Mouse (Mus musculus): Measurements from ENCODE around the gene 1700017B05Rik.

1700017B05Rik gene

GRCm38 (mm10) chr9:57272902-57273804, 10.7 kb upstream of the 1700017B05Rik start:
- DNase-seq (ENCODE audit: low spot score in 2 of 2), result no peak

DNA sequence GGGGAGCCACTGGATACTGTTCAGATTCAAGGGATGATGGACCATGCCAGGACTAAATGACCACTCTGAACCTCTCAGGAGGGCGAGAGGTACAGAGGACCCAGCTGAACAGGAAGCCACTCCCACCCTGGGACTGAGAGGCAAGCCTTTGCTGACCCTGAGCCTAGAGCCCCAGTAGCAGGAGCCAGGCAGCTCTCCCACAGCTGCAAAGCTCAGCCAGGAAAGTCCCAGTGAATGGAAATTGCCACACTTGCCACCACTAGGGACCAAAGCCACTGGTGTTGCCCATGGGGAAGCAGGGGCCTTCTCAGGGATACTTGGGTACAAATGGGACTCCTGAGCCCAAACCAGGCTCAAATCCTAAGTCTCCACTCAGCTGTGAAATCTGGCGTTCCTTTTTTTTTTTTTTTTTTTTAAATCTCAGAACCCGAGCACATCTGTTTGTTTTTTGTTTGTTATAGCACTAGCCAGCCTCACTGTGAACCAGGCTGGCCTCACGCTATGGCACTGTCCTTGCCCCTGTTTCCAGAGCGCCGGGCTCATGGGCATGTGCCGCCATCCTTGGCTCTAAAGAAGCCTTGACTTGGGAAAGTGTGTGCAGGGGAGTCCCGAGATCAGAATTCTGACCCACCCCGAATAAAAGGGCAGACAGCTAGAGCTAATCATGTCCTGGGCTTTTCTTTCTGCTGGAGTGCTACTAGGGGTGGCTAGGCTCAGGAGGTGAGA, 9.6 kb upstream of the 1700017B05Rik start:
- no peak for DNase-seq (ENCODE audit: low spot score in 2 of 2)

GRCm38 (mm10) chr9:57271081-57271480, 8.7 kb upstream of the 1700017B05Rik start:
- DNase-seq (ENCODE audit: low spot score in 2 of 2), result no peak

- no peak for DNase-seq (ENCODE audit: low spot score in 2 of 2)
Observed at GRCm38 (mm10) chr9:57270399-57270798, 8.0 kb upstream of the 1700017B05Rik start.

DNA sequence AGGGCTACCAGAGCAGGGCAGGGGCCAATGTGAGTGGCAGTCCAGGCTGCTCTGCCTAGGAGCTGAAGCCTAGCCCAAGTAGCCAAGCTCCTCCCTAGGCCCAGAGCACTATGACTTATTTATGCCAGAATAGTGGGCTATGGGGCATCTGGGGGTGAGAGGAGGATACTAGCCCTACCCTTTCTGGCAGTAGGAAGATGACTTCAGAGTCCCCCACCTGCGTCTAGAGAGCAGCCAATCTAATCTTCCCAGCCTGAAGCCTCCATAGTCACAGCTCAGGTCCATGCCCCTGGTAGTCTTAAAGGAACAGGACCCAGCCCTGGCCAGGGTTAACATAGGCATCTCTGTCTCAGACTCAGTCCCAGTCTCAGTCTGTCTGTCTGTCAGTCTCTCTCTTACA, 7.0 kb upstream of the 1700017B05Rik start:
- no peak for DNase-seq (ENCODE audit: low spot score in 2 of 2)

GRCm38 (mm10) chr9:57268575-57268974, 6.2 kb upstream of the 1700017B05Rik start:
- no peak for DNase-seq (ENCODE audit: low spot score in 2 of 2)

DNA sequence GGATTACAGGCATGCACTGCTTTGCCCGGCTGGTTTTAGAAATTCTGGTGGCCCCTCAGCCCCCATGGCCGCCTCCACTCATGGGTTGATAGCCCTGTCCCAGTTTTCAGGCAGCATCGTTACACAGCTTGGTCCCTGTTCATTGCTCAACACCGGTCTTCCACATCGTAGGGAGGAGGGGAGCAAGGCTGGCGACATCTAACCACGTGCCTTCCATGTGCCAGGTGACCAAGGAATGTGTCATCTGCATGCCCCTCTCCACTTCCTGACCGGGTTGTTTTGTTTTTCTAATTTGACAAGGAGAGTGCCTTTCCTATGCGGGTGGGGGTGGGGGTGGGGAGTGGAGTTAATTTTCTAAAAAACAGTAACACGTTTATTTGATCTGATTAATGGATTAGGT, 5.7 kb upstream of the 1700017B05Rik start:
- DNase-seq (ENCODE audit: low spot score in 2 of 2), result no peak

- no peak for DNase-seq (ENCODE audit: low spot score in 2 of 2)
Observed at GRCm38 (mm10) chr9:57267421-57267820, 5.0 kb upstream of the 1700017B05Rik start.

DNA sequence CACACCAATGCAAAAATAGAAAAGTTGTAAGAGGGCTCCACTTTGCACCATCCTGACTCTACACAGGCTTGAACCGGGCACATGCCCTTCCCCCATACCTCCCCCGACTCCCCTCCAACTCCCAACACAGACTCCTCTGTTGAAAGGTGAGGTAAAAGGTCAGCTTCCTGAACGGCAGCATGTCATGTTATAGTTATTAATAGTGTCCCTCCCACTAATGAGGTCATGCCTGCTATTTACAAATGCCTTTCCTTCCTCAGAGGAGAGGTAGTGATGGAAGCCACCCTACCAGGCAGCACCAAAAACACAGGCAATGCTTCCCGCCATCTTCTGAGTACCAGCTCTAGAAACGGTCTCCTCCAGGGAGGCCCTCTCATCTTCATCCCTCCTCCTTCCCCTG, 2.7 kb upstream of the 1700017B05Rik start:
- no peak for DNase-seq (ENCODE audit: low spot score in 2 of 2)

DNA sequence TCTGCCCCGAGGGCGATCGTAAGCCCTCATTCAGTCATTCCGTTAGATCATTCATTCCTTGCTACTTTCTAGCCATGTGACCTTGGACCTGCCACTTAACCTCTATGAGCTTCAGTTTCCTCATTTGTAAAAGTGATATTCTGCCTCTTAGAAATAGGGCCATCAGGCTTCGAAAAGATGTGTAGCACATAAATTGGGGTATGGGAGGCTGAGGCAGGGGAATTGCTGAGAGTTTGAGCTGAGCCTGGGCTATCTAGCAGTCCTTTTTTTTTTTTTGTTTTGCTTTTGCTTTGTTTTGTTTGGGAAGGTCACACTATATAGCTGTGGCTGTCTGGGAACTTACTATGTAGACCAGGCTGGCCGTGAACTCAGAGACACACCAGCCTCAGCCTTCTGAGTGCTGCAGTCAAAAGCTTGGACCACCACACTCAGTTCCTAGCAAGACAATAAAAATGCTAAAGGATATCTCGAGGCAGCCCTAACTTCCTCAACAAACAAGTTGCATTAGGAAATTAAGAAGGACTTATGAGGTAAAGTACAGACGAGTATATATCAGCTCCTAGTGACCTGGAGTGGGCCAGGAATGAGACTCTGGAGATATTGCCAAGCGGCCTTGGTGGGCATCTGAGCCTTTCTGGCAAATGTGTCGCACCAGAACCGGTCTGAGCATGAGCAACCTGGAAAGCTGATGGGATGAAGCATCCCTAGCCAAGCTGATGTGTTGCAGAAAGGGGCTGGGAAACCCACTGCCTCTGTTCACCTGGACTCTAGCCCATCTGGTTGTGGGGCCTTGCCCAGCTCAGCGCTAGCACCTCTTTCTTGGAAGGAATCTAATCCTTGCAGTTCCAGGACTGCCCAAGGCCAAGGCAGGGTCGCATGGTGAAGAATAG, 628 bp upstream of the 1700017B05Rik start:
- DNase-seq (ENCODE audit: low spot score in 2 of 2), result no peak

DNA sequence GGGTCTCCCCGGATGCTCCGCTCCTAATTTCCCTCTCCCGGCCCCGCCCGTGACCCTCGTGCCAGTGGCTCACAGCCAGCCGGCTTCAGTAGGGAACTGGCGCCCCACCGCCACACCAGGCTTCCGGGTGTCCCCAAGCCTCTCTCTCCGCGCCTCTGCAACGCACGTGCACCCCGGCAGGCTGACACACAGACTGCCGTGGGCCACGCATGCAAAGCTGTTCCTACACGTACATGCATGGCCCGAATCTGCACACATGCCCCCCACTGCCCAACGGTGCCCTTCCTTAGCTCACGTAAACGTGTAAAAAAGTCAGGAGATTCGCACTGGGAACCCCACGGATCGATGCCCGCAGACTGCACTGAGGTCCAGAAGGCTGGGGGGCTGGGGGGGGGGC, 898 bp downstream of the 1700017B05Rik start:
- DNase-seq (ENCODE audit: low spot score in 2 of 2), result peak in 1 of 2 experiments; percentile 29

- no peak for DNase-seq (ENCODE audit: low spot score in 2 of 2)
Observed at GRCm38 (mm10) chr9:57260940-57261339, 1.5 kb downstream of the 1700017B05Rik start.

DNA sequence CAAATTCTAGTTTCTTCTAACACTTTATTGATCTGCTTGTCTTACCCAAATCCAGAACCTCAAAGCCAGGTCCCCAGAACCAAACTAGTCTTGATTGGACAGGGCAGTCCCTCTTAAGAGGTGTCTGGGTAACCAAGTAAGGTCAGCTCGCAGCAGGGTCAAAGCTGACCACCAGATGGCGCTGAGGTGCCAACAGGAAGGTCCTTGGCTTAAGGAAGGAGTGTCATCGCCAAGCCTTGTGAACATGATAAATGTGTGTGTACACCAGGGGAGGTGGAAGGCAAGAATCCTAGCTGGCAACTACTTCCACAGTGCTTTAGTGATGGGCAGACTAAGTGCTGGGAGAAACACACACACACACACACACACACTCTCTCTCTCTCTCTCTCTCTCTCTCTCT, 2.7 kb downstream of the 1700017B05Rik start:
- DNase-seq (ENCODE audit: low spot score in 2 of 2), result peak; percentile 92 to 95

- DNase-seq (ENCODE audit: low spot score in 2 of 2), result no peak
Observed at GRCm38 (mm10) chr9:57257627-57258026, 4.8 kb downstream of the 1700017B05Rik start.

DNA sequence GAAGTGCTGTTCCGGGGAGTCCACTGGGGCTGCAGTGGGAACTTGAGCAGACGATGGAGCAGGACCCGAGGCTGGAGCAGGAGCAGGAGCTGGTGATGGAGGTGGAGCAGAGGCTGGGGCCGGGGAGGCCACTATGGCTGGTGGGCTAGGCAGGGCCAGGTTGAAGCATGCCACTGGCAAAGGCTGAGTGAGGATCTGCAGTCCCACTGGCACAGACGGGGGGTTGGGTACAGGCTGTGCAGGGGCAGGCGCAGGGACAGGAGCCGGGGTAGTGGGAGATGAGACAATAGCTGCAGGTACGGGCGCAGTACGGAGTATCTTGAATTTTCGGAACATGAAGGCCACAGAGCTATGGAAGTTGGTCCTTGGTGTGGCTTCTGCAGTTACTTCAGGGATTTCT, 5.6 kb downstream of the 1700017B05Rik start:
- DNase-seq (ENCODE audit: low spot score in 2 of 2), result no peak

GRCm38 (mm10) chr9:57256309-57256708, 6.1 kb downstream of the 1700017B05Rik start:
- no peak for DNase-seq (ENCODE audit: low spot score in 2 of 2)

GRCm38 (mm10) chr9:57254823-57255495, 7.5 kb downstream of the 1700017B05Rik start:
- no peak for DNase-seq (ENCODE audit: low spot score in 2 of 2)

DNA sequence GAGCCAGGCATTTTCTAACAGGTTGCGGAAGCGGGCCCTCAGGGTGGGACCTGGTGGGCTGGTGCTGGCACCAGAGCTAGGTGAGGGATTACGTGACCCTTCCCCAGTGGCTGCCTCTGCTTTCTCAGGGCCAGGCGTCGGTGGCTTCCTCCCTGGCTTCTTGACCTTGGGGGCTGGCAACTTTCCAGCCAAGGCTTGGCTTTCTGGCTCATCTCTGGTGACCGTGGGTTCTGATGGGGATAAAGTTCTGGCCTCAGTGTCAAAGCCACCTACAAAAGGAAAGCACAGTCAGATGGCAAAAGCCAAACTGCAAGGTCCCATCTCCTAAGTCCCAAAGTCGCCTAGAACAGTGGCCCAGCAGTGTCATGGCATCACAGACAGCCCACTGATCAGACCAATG, 8.4 kb downstream of the 1700017B05Rik start:
- DNase-seq (ENCODE audit: low spot score in 2 of 2), result no peak

DNA sequence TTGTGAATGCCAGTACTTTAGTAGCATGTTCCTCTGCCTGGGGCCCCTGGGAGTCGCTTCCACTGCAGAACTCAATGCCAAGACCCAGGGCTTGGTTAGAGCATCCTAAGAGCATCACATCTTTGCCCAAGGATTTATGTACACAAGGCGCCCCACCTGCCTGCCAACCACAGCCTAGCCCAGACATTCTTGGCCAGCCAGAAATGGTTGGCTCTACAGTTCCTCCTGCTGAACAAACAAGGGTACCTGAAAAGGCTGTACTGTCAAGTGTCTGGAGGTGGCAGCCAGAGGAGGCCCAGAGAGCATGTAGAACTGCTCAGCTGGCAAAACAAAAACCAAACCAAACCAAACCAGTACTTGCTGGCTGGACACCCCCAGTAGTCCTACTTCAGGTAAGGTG, 11.3 kb downstream of the 1700017B05Rik start:
- DNase-seq (ENCODE audit: low spot score in 2 of 2), result no peak

DNA sequence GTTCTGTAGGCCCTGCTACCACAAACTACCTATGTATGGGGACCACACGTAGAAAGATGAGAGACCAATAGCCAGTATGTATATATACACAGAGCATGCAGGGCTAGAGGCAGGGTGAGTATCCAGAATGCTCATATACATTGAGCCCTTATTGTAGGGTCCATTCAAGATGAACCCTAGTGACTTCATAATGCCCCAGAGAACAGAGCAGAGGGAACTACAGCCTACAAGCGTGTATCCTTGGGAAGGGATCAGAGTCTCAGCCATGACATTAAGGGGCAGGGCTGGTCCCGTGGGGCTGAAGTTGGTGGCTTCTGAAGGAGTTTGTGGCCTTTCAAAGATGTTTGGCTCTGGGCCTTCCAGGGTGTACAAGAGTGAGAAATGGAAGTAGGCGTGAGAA, 12.4 kb downstream of the 1700017B05Rik start:
- no peak for DNase-seq (ENCODE audit: low spot score in 2 of 2)
